Mouse (Mus musculus) kidney, embryonic 16.5 days (tissue): Measurements from ENCODE around the gene Fiz1. TPM values are rescaled to one million over a fixed set of nuclear protein-coding genes. Genes with fewer than 3 reads are reported as not detected.

ENCODE experiments used
- ATAC-seq: fragments of 200-750 bp; cut with Nextera tagmentation; 2 replicates; pipeline ENCODE4 v1.8.0; 2017; ENCODE audit warnings: moderate TSS enrichment; ENCODE audit not compliant: low FRiP score, low TSS enrichment
- H3K27ac ChIP-seq: fragments of 300-500 bp; sonication (generic); 2 replicates; pipeline ENCODE4 v1.5.1; 2014; ENCODE audit warnings: low read length
- H3K27me3 ChIP-seq: fragments of 300-500 bp; sonication (generic); 2 replicates; pipeline ENCODE4 v1.6.1; 2014; ENCODE audit warnings: low read length, control low read depth, mixed read lengths; ENCODE audit not compliant: insufficient read depth
- H3K36me3 ChIP-seq: fragments of 300-500 bp; sonication (generic); 2 replicates; pipeline ENCODE4 v1.6.1; 2014; ENCODE audit warnings: low read length, control low read depth, mixed read lengths; ENCODE audit not compliant: insufficient read depth
- H3K4me1 ChIP-seq: fragments of 300-500 bp; sonication (generic); 2 replicates; pipeline ENCODE4 v1.6.1; 2014; ENCODE audit warnings: low read length, control low read depth, mixed read lengths; ENCODE audit not compliant: insufficient read depth
- H3K4me2 ChIP-seq: fragments of 300-500 bp; sonication (generic); replicated peaks from 2 replicates; pipeline ENCODE4 v1.6.1; 2014; ENCODE audit warnings: low read depth, low read length
- H3K4me3 ChIP-seq: fragments of 300-500 bp; sonication (generic); 2 replicates; pipeline ENCODE4 v1.5.1; 2014; ENCODE audit warnings: mild to moderate bottlenecking, low read length
- H3K9ac ChIP-seq: fragments of 300-500 bp; sonication (generic); replicated peaks from 2 replicates; pipeline ENCODE4 v1.6.1; 2014; ENCODE audit warnings: low read length
- H3K9me3 ChIP-seq: fragments of 300-500 bp; sonication (generic); 2 replicates; pipeline ENCODE4 v1.6.1; 2016; ENCODE audit warnings: low read length, control low read depth
- whole genome bisulfite sequencing: fragments of 180-500 bp; shearing (Covaris S2); extraction: QIAGEN DNeasy Blood & Tissue Kit; methylation state at CpG from one replicate; pipeline ENCODE4 v1.1.7; 2014; 5-methylcytosine and 5-hydroxymethylcytosine counted together
- polyA plus RNA-seq: library from polyadenylated mRNA; unstranded; fragments of >200 nt; fragmentation: Nextera tagmentation; extraction: Ambion mirVana; gene quantifications from 2 replicates; pipeline ENCODE4 v1.2.1, GENCODE M21; 2015

The Fiz1 gene
- polyA plus RNA-seq, 1 experiment from 2014 or later = 44.2 TPM

- Histone ChIP-seq H3K4me3 (peak overlapping the region; percentile 62), H3K4me2 (peak overlapping the region; percentile 89), H3K4me1 (peaks cover 43% of the 10 kb centered on the region), H3K36me3 (no peaks in the 10 kb centered on the region), H3K27me3 (peaks cover 48% of the 10 kb centered on the region), H3K9me3 (no peaks in the 10 kb centered on the region), H3K27ac (0 out of 2 replicates have a peak overlapping the region, but pooled peaks have one; percentile 38), H3K9ac (peak overlapping the region; percentile 86)
- WGBS = 31% methylated on average over 8 of the region's 8 CpGs
- ATAC-seq = no peak
Observed at GRCm38 (mm10) chr7:5057381-5057780, 42.9 kb upstream of the Fiz1 start.

DNA sequence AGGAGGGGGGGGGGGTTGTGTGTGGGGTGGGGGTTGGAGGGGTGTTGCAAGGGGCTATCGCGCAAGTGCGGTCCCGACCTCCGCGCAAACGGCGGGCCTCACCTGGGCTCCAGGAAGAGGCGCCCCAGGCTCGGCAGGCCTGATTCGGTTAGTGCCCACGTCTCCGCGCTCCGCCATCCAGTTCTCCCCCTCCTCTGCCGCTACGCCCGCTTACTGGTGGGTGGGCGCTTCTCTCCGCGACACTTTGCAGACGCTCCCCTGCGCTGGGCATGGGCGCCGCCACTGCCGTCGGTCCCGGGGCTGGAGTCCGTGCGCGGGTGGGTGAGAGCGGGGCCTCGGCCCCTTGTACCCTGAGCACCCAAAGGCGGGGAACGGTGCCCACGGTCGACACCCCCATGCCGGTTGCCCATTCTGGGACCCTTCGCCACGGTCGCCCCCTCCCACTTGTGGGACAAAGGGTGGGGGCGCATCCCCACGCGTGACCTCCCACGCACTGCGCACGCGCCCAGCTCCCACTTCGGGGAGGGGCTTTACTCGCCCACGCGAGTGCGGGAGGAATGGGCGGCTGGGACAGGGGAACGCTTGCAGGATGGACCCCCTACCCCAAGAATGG lies 42.3 kb upstream of the Fiz1 start:
- under 1% methylated on average over 55 of the region's 55 CpGs for WGBS
- H3K27ac ChIP-seq = peak overlapping the region; percentile 38; the same call in 1 of the 2 replicates
- peaks cover 52% of the 10 kb centered on the region for H3K27me3 ChIP-seq
- peak overlapping the region; percentile 86 for H3K9ac ChIP-seq
- no peaks in the 10 kb centered on the region for H3K9me3 ChIP-seq
- peaks cover 47% of the 10 kb centered on the region for H3K4me1 ChIP-seq
- H3K4me2 ChIP-seq = peak overlapping the region; percentile 89
- peak overlapping the region; percentile 62 for H3K4me3 ChIP-seq
- ATAC-seq = 0 out of 2 replicates have a peak, but pooled peaks have one; percentile 0
- no peaks in the 10 kb centered on the region for H3K36me3 ChIP-seq

- no peak for ATAC-seq
- Histone ChIP-seq H3K4me1 (peaks cover 43% of the 10 kb centered on the region), H3K4me3 (peak overlapping the region; percentile 75), H3K9me3 (no peaks in the 10 kb centered on the region), H3K27me3 (peaks cover 52% of the 10 kb centered on the region), H3K4me2 (peak overlapping the region; percentile 93), H3K9ac (peak overlapping the region; percentile 90), H3K36me3 (no peaks in the 10 kb centered on the region), H3K27ac (no peak overlapping the region)
- 6% methylated on average over 32 of the region's 32 CpGs for WGBS
Observed at GRCm38 (mm10) chr7:5053456-5054179, 39.1 kb upstream of the Fiz1 start.

- Histone ChIP-seq H3K9me3 (no peaks in the 10 kb centered on the region), H3K9ac (peak overlapping the region; percentile 90), H3K36me3 (no peaks in the 10 kb centered on the region), H3K27ac (peak overlapping the region; percentile 30; the same call in 1 of the 2 replicates), H3K4me3 (peak overlapping the region; percentile 75), H3K27me3 (peaks cover 52% of the 10 kb centered on the region), H3K4me1 (peaks cover 43% of the 10 kb centered on the region), H3K4me2 (peak overlapping the region; percentile 93)
- no peak for ATAC-seq
- 3% methylated on average over 40 of the region's 45 CpGs for WGBS
Observed at GRCm38 (mm10) chr7:5052931-5053343, 38.4 kb upstream of the Fiz1 start.

DNA sequence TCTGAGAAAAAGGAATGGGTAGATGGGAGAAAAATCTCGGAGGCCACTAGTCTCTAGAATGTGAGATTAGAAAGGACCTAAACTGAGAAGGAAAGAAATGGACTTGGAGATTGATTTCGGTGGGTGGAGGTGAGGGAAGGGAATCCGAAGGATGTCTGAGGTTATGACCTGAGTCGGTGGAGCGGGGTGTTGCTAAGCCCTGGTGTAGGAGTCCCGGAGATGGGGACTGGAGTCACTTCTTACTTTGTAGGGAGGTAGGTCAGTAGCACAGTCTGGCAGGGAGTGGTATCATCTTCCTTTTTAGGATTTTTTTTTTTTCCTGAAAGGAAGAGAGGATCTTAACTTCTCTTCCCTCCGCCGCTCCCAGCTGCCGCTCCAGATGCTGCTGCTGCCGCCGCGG lies 37.9 kb upstream of the Fiz1 start:
- peaks cover 47% of the 10 kb centered on the region for H3K27me3 ChIP-seq
- H3K4me1 ChIP-seq = peaks cover 38% of the 10 kb centered on the region
- peak overlapping the region; percentile 90 for H3K9ac ChIP-seq
- ATAC-seq = no peak
- H3K27ac ChIP-seq = peak overlapping the region; percentile 30; the same call in 1 of the 2 replicates
- no peaks in the 10 kb centered on the region for H3K9me3 ChIP-seq
- 2% methylated on average over 11 of the region's 12 CpGs for whole genome bisulfite sequencing
- H3K4me2 ChIP-seq = peak overlapping the region; percentile 93
- H3K4me3 ChIP-seq = peak overlapping the region; percentile 75
- H3K36me3 ChIP-seq = no peaks in the 10 kb centered on the region

GRCm38 (mm10) chr7:5051193-5052192 lies 37.0 kb upstream of the Fiz1 start, which contains the start of gene Zfp580:
TSS of gene Zfp580 (plus strand) at chr7:5051538.
- under 1% methylated on average over 65 of the region's 65 CpGs for WGBS
- Histone ChIP-seq H3K4me3 (peak within 1 kb of the TSS; percentile 75), H3K27ac (peak within 1 kb of the TSS; percentile 90), H3K4me2 (peak within 1 kb of the TSS; percentile 93), H3K36me3 (no peaks in the 10 kb centered on the region), H3K9me3 (no peaks in the 10 kb centered on the region), H3K4me1 (peaks cover 30% of the 10 kb centered on the region), H3K9ac (peak within 1 kb of the TSS; percentile 90), H3K27me3 (peaks cover 41% of the 10 kb centered on the region)
- ATAC-seq = peak; percentile 82

GRCm38 (mm10) chr7:5047313-5047712 lies 32.8 kb upstream of the Fiz1 start:
- Histone ChIP-seq H3K4me1 (peaks cover 11% of the 10 kb centered on the region), H3K4me3 (no peak overlapping the region), H3K4me2 (no peak overlapping the region), H3K9ac (no peak overlapping the region), H3K27me3 (peaks cover 4% of the 10 kb centered on the region; the same call in 1 of the 2 replicates), H3K9me3 (no peaks in the 10 kb centered on the region), H3K36me3 (no peaks in the 10 kb centered on the region), H3K27ac (no peak overlapping the region)
- WGBS = 33% methylated on average over 2 of the region's 2 CpGs
- ATAC-seq = no peak

- Histone ChIP-seq H3K27ac (no peak overlapping the region), H3K36me3 (peaks cover 3% of the 10 kb centered on the region), H3K9ac (no peak overlapping the region), H3K4me2 (no peak overlapping the region), H3K4me3 (no peak overlapping the region), H3K27me3 (no peaks in the 10 kb centered on the region), H3K9me3 (no peaks in the 10 kb centered on the region), H3K4me1 (peaks cover 8% of the 10 kb centered on the region)
- no peak for ATAC-seq
- WGBS = 64% methylated on average over 2 of the region's 2 CpGs
Observed at GRCm38 (mm10) chr7:5046112-5046511, 31.6 kb upstream of the Fiz1 start.

DNA sequence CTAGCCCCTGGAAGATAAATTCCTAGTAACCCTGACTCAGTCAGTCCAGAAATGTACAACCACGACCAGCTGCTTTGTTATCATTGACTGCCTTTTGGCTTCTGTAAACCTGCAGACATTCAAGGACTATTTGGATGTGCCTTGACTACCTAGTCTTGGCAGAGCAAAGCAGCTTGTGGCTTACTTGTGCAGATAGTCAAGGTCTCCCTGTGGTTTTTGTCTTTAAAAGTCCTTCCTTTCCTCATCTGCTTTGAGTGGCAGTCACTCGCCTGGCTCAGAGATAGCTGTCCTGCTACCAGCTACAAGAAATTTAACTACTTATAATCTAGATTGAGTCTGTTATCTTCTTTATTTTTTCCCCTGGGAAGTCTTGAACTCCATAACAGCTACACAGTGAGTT lies 30.5 kb upstream of the Fiz1 start:
- no peak for ATAC-seq
- H3K9me3 ChIP-seq = no peaks in the 10 kb centered on the region
- no peaks in the 10 kb centered on the region for H3K27me3 ChIP-seq
- no peak overlapping the region for H3K4me2 ChIP-seq
- 79% methylated on average over 2 of the region's 2 CpGs for WGBS
- H3K27ac ChIP-seq = no peak overlapping the region
- no peak overlapping the region for H3K4me3 ChIP-seq
- no peak overlapping the region for H3K9ac ChIP-seq
- H3K4me1 ChIP-seq = no peaks in the 10 kb centered on the region
- peaks cover 4% of the 10 kb centered on the region for H3K36me3 ChIP-seq
